Mouse (Mus musculus) forebrain, embryonic 16.5 days (tissue): ENCODE measurements around the gene Lin7b. TPM values are rescaled to one million over a fixed set of nuclear protein-coding genes. Genes with fewer than 3 reads are reported as not detected.
A peak's percentile ranks its signal among the peaks of the same experiment; 100 is the strongest.
"Not testable (repeated sequence)": the region's sequence is repeated elsewhere in the genome, so short reads cannot be mapped to it uniquely, and the experiment has no call there.

Source experiments
- ATAC-seq: fragments of 200-750 bp; cut with Nextera tagmentation; 2 replicates; pipeline ENCODE4 v1.8.0; 2017; ENCODE audit warnings: mild to moderate bottlenecking, moderate library complexity
- H3K27ac ChIP-seq: fragments of 300-500 bp; sonication (generic); 2 replicates; pipeline ENCODE4 v1.5.1; 2014; ENCODE audit warnings: low read length, control low read depth
- H3K27me3 ChIP-seq: fragments of 300-500 bp; sonication (generic); replicated peaks from 2 replicates; pipeline ENCODE4 v1.6.1; 2014; ENCODE audit warnings: low read length; ENCODE audit not compliant: control insufficient read depth, insufficient read depth
- H3K36me3 ChIP-seq: fragments of 300-500 bp; sonication (generic); 2 replicates; pipeline ENCODE4 v1.6.1; 2014; ENCODE audit not compliant: control insufficient read depth, insufficient read depth
- H3K4me1 ChIP-seq: fragments of 300-500 bp; sonication (generic); replicated peaks from 2 replicates; pipeline ENCODE4 v1.6.1; 2014; ENCODE audit warnings: low read length; ENCODE audit not compliant: control insufficient read depth, insufficient read depth
- H3K4me2 ChIP-seq: fragments of 300-500 bp; sonication (generic); 2 replicates; pipeline ENCODE4 v1.6.1; 2014; ENCODE audit warnings: mild to moderate bottlenecking, low read length, control low read depth
- H3K4me3 ChIP-seq: fragments of 300-500 bp; sonication (generic); replicated peaks from 2 replicates; pipeline ENCODE4 v1.5.1; 2014; ENCODE audit warnings: mild to moderate bottlenecking, low read length, control low read depth
- H3K9ac ChIP-seq: fragments of 300-500 bp; sonication (generic); replicated peaks from 2 replicates; pipeline ENCODE4 v1.6.1; 2014; ENCODE audit warnings: low read depth, low read length, control low read depth
- H3K9me3 ChIP-seq: fragments of 300-500 bp; sonication (generic); 2 replicates; pipeline ENCODE4 v1.6.1; 2016; ENCODE audit warnings: low read length; ENCODE audit not compliant: control insufficient read depth
- WGBS: fragments of 180-500 bp; shearing (Covaris S2); extraction: QIAGEN DNeasy Blood & Tissue Kit; methylation state at CpG from one replicate; pipeline ENCODE4 v1.1.7; 2014; 5-methylcytosine and 5-hydroxymethylcytosine counted together
- polyA plus RNA-seq: library from polyadenylated mRNA; unstranded; fragments of >200 nt; fragmentation: Nextera tagmentation; extraction: Ambion mirVana; gene quantifications from 2 replicates; pipeline ENCODE4 v1.2.1, GENCODE M21; 2015

Lin7b gene
- polyA plus RNA-seq, 1 experiment from 2014 or later, result 18.5 TPM

- not testable (repeated sequence) for H3K4me2 ChIP-seq, H3K27me3 ChIP-seq, H3K9me3 ChIP-seq, ATAC-seq, H3K9ac ChIP-seq, H3K4me3 ChIP-seq, H3K27ac ChIP-seq
- H3K4me1 ChIP-seq, result peaks cover 13% of the 10 kb centered on the region
- WGBS, result 69% methylated on average over 10 of the region's 11 CpGs
- peaks cover 18% of the 10 kb centered on the region for H3K36me3 ChIP-seq
Observed at GRCm38 (mm10) chr7:45359081-45359480, 11.3 kb downstream of the Lin7b start.

DNA sequence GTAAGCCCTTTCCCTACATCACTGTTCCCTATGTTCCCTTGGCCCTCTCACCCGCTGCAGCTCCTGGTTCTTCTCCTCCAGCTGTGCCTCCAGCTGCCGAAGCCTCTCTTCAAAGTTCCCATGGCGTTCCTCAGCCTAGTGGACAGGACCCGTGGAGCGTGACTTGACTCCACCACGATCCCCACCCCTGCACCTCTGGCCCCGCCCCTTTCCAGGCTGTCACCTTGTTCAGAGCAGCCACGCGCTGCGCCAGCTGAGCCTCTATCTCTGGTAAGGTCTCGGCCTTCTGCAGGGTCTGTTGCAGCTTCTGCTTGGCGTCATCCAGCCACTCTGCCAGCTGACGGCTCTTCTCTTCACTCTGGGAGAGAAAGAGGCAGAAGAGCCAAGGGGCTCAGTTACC lies 14.3 kb downstream of the Lin7b start:
- Histone ChIP-seq H3K27me3 (no peaks in the 10 kb centered on the region), H3K36me3 (peaks cover 21% of the 10 kb centered on the region), H3K9ac (no peak overlapping the region), H3K9me3 (no peaks in the 10 kb centered on the region), H3K27ac (no peak overlapping the region), H3K4me1 (no peaks in the 10 kb centered on the region), H3K4me3 (no peak overlapping the region), H3K4me2 (no peak overlapping the region)
- 69% methylated on average over 13 of the region's 13 CpGs for WGBS
- ATAC-seq, result no peak

- ATAC-seq, result no peak
- no peak overlapping the region for H3K4me3 ChIP-seq
- no peaks in the 10 kb centered on the region for H3K9me3 ChIP-seq
- H3K9ac ChIP-seq, result no peak overlapping the region
- H3K4me2 ChIP-seq, result no peak overlapping the region
- H3K27ac ChIP-seq, result no peak overlapping the region
- no peaks in the 10 kb centered on the region for H3K27me3 ChIP-seq
- H3K36me3 ChIP-seq, result peaks cover 21% of the 10 kb centered on the region
- no peaks in the 10 kb centered on the region for H3K4me1 ChIP-seq
- WGBS, result 80% methylated on average over 15 of the region's 15 CpGs
Observed at GRCm38 (mm10) chr7:45355318-45356020, 14.9 kb downstream of the Lin7b start.

DNA sequence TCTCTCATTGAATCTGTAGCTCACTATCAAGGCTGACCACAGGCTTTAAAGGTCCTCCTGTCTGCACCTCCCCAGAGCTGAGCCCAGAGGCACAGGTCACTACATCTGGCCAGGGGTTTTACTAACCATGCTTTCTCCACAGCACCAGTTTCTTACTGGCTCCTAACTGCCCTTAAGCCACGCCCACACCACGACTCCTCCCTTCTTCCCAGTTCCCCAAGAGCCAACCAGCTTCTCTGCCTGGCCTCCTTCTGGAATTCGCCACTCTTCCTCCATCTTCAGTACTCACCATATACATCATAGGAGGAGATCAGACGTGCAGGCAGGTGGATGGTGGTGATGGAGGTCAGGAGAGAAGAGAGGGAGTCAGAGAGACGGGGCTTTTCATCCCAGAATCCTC lies 17.3 kb downstream of the Lin7b start:
- Histone ChIP-seq H3K27ac (no peak overlapping the region), H3K36me3 (peaks cover 33% of the 10 kb centered on the region), H3K4me2 (no peak overlapping the region), H3K9me3 (no peaks in the 10 kb centered on the region), H3K4me3 (no peak overlapping the region), H3K4me1 (no peaks in the 10 kb centered on the region), H3K9ac (no peak overlapping the region), H3K27me3 (no peaks in the 10 kb centered on the region)
- no peak for ATAC-seq
- 25% methylated on average over 5 of the region's 5 CpGs for WGBS

GRCm38 (mm10) chr7:45346905-45347304 lies 23.5 kb downstream of the Lin7b start:
- H3K9me3 ChIP-seq, result no peaks in the 10 kb centered on the region
- H3K36me3 ChIP-seq, result peaks cover 24% of the 10 kb centered on the region
- H3K4me3 ChIP-seq, result no peak overlapping the region
- no peak overlapping the region for H3K27ac ChIP-seq
- H3K4me2 ChIP-seq, result no peak overlapping the region
- no peaks in the 10 kb centered on the region for H3K27me3 ChIP-seq
- no peaks in the 10 kb centered on the region for H3K4me1 ChIP-seq
- H3K9ac ChIP-seq, result no peak overlapping the region
- 81% methylated on average over 13 of the region's 13 CpGs for WGBS
- ATAC-seq, result no peak

GRCm38 (mm10) chr7:45343543-45343942 lies 26.8 kb downstream of the Lin7b start:
- no peaks in the 10 kb centered on the region for H3K27me3 ChIP-seq
- H3K9me3 ChIP-seq, result no peaks in the 10 kb centered on the region
- H3K27ac ChIP-seq, result no peak overlapping the region
- peaks cover 17% of the 10 kb centered on the region for H3K36me3 ChIP-seq
- no peak overlapping the region for H3K4me2 ChIP-seq
- H3K4me3 ChIP-seq, result no peak overlapping the region
- 36% methylated on average over 12 of the region's 13 CpGs for WGBS
- no peak for ATAC-seq
- no peak overlapping the region for H3K9ac ChIP-seq
- H3K4me1 ChIP-seq, result peaks cover 25% of the 10 kb centered on the region

DNA sequence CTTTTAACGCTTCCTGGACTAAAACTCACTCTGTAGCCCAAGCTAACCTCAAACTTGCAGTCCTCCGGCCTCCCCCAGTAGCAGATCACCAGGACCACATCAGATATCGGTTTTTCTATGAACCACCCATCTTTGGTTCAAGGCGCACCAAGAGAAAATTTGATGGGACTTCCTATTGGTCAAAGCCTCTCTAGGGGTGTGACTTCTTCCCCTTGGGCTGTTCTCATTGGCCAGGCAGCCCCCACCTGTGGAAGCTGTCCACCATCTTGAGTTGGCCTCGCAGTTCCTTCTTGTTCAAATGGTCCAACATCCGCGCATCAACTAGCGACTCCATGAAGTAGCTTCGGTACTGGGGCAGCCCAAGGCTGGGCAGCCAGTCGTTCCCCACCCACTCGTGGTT lies 28.3 kb downstream of the Lin7b start:
- Histone ChIP-seq H3K4me1 (peaks cover 26% of the 10 kb centered on the region), H3K4me3 (no peak overlapping the region), H3K9me3 (no peaks in the 10 kb centered on the region), H3K36me3 (peaks cover 8% of the 10 kb centered on the region), H3K9ac (no peak overlapping the region), H3K4me2 (no peak overlapping the region), H3K27ac (no peak overlapping the region), H3K27me3 (peaks cover 6% of the 10 kb centered on the region)
- ATAC-seq, result no peak
- WGBS, result 90% methylated on average over 11 of the region's 11 CpGs

DNA sequence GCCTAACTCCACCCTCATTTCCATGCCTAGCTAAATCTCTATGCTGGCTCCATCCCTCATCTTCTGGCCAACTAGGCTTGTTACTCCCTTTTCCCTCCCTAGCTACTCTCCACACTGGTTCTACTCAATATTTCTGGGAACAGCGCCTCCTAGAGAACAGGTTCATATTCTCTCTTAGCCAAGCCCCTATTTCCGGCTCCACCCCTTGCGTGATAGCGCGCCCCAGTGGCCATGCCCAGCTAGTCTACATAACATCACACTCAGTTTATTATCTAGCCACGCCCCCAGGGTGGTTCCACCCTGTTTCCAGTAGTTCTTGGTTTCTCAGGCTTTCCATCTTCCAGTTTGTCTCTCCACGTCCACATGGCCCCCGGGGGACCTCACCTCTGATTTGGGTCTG lies 29.1 kb downstream of the Lin7b start:
- Histone ChIP-seq H3K36me3 (peaks cover 2% of the 10 kb centered on the region), H3K27me3 (peaks cover 6% of the 10 kb centered on the region), H3K9ac (no peak overlapping the region), H3K4me3 (no peak overlapping the region), H3K27ac (no peak overlapping the region), H3K4me1 (peaks cover 26% of the 10 kb centered on the region), H3K9me3 (no peaks in the 10 kb centered on the region), H3K4me2 (peak overlapping the region; percentile 55)
- WGBS, result 5% methylated on average over 8 of the region's 8 CpGs
- ATAC-seq, result no peak; the same call in 1 of the 2 replicates

GRCm38 (mm10) chr7:45340669-45341068 lies 29.7 kb downstream of the Lin7b start:
- 6% methylated on average over 11 of the region's 11 CpGs for WGBS
- ATAC-seq, result no peak
- peak overlapping the region; percentile 44 for H3K4me3 ChIP-seq

GRCm38 (mm10) chr7:45340066-45340442 lies 30.3 kb downstream of the Lin7b start:
- Histone ChIP-seq H3K9me3 (no peaks in the 10 kb centered on the region), H3K9ac (peak overlapping the region; percentile 51), H3K27me3 (peaks cover 6% of the 10 kb centered on the region), H3K36me3 (peaks cover under 1% of the 10 kb centered on the region; the same call in 1 of the 2 replicates), H3K27ac (no peak overlapping the region), H3K4me2 (peak overlapping the region; percentile 55), H3K4me1 (peaks cover 26% of the 10 kb centered on the region), H3K4me3 (peak overlapping the region; percentile 44)
- no peak for ATAC-seq
- 1% methylated on average over 11 of the region's 11 CpGs for WGBS

More at GRCm38 (mm10) chr7:45340669-45341068, 29.7 kb downstream of the Lin7b start:
- Histone ChIP-seq H3K27ac (no peak overlapping the region), H3K9me3 (no peaks in the 10 kb centered on the region), H3K4me2 (peak overlapping the region; percentile 55), H3K9ac (no peak overlapping the region), H3K36me3 (peaks cover 2% of the 10 kb centered on the region; the same call in 1 of the 2 replicates), H3K27me3 (peaks cover 6% of the 10 kb centered on the region), H3K4me1 (peaks cover 26% of the 10 kb centered on the region)
